Mouse (Mus musculus) layer of hippocampus, adult 11-12 months (tissue): ENCODE results near the gene Gdpd3.

ENCODE experiments used
- DNase-seq: peaks from one replicate; pipeline ENCODE4 v3.0.0; 2022; ENCODE audit warnings: low spot score

Gene Gdpd3

GRCm38 (mm10) chr7:126807405-126807804 lies 41.3 kb downstream of the Gdpd3 start:
- DNase-seq, result no peak

- peak; percentile 88 for DNase-seq
These were observed 42.7 kb downstream of the Gdpd3 start for GRCm38 (mm10) chr7:126808703-126809455.

GRCm38 (mm10) chr7:126809723-126810369 lies 43.7 kb downstream of the Gdpd3 start:
- DNase-seq, result no peak

- no peak for DNase-seq
These were observed 49.6 kb downstream of the Gdpd3 start for GRCm38 (mm10) chr7:126815726-126816222.

GRCm38 (mm10) chr7:126816494-126816893 lies 50.4 kb downstream of the Gdpd3 start:
- DNase-seq, result no peak

- no peak for DNase-seq
These were observed 51.5 kb downstream of the Gdpd3 start for GRCm38 (mm10) chr7:126817595-126817994.

- no peak for DNase-seq
These were observed 52.7 kb downstream of the Gdpd3 start for GRCm38 (mm10) chr7:126818818-126819217.

- DNase-seq, result peak; percentile 82
These were observed 55.8 kb downstream of the Gdpd3 start for GRCm38 (mm10) chr7:126821835-126822511.

- no peak for DNase-seq
These were observed 56.6 kb downstream of the Gdpd3 start for GRCm38 (mm10) chr7:126822741-126823140.

- DNase-seq, result no peak
These were observed 57.1 kb downstream of the Gdpd3 start for GRCm38 (mm10) chr7:126823202-126823711.

GRCm38 (mm10) chr7:126823940-126824339 lies 57.8 kb downstream of the Gdpd3 start:
- DNase-seq, result no peak
